Mouse (Mus musculus) forebrain, embryonic 16.5 days (tissue): ENCODE data around the gene Uqcrh. TPM values are rescaled to one million over a fixed set of nuclear protein-coding genes. Genes with fewer than 3 reads are reported as not detected.

Experiments
- ATAC-seq: fragments of 200-750 bp; cut with Nextera tagmentation; 2 replicates; pipeline ENCODE4 v1.8.0; 2017; ENCODE audit warnings: mild to moderate bottlenecking, moderate library complexity
- H3K27ac ChIP-seq: fragments of 300-500 bp; sonication (generic); 2 replicates; pipeline ENCODE4 v1.5.1; 2014; ENCODE audit warnings: low read length, control low read depth
- H3K27me3 ChIP-seq: fragments of 300-500 bp; sonication (generic); replicated peaks from 2 replicates; pipeline ENCODE4 v1.6.1; 2014; ENCODE audit warnings: low read length; ENCODE audit not compliant: control insufficient read depth, insufficient read depth
- H3K36me3 ChIP-seq: fragments of 300-500 bp; sonication (generic); 2 replicates; pipeline ENCODE4 v1.6.1; 2014; ENCODE audit not compliant: control insufficient read depth, insufficient read depth
- H3K4me1 ChIP-seq: fragments of 300-500 bp; sonication (generic); replicated peaks from 2 replicates; pipeline ENCODE4 v1.6.1; 2014; ENCODE audit warnings: low read length; ENCODE audit not compliant: control insufficient read depth, insufficient read depth
- H3K4me2 ChIP-seq: fragments of 300-500 bp; sonication (generic); 2 replicates; pipeline ENCODE4 v1.6.1; 2014; ENCODE audit warnings: mild to moderate bottlenecking, low read length, control low read depth
- H3K4me3 ChIP-seq: fragments of 300-500 bp; sonication (generic); replicated peaks from 2 replicates; pipeline ENCODE4 v1.5.1; 2014; ENCODE audit warnings: mild to moderate bottlenecking, low read length, control low read depth
- H3K9ac ChIP-seq: fragments of 300-500 bp; sonication (generic); replicated peaks from 2 replicates; pipeline ENCODE4 v1.6.1; 2014; ENCODE audit warnings: low read depth, low read length, control low read depth
- H3K9me3 ChIP-seq: fragments of 300-500 bp; sonication (generic); 2 replicates; pipeline ENCODE4 v1.6.1; 2016; ENCODE audit warnings: low read length; ENCODE audit not compliant: control insufficient read depth
- WGBS: fragments of 180-500 bp; shearing (Covaris S2); extraction: QIAGEN DNeasy Blood & Tissue Kit; methylation state at CpG from one replicate; pipeline ENCODE4 v1.1.7; 2014; 5-methylcytosine and 5-hydroxymethylcytosine counted together
- polyA plus RNA-seq: library from polyadenylated mRNA; unstranded; fragments of >200 nt; fragmentation: Nextera tagmentation; extraction: Ambion mirVana; gene quantifications from 2 replicates; pipeline ENCODE4 v1.2.1, GENCODE M21; 2015

The Uqcrh gene
- polyA plus RNA-seq: 409 and 411 TPM in 2 replicates

- WGBS: under 1% methylated on average over 55 of the region's 55 CpGs
- peak within 1 kb of the TSS; percentile 95 for H3K27ac ChIP-seq
- peak within 1 kb of the TSS; percentile 97 for H3K4me3 ChIP-seq
- H3K4me2 ChIP-seq: peak within 1 kb of the TSS; percentile 97
- peaks cover 32% of the 10 kb centered on the region for H3K4me1 ChIP-seq
- no peaks in the 10 kb centered on the region for H3K9me3 ChIP-seq
- peak within 1 kb of the TSS; percentile 88 for H3K9ac ChIP-seq
- no peaks in the 10 kb centered on the region for H3K27me3 ChIP-seq
- peaks cover 2% of the 10 kb centered on the region; the same call in 1 of the 2 replicates for H3K36me3 ChIP-seq
- ATAC-seq: peak; percentile 95
Observed at GRCm38 (mm10) chr4:116074861-116075620, at the start of gene Uqcrh, which contains the start of gene Lrrc41. Gene Uqcrh (minus strand): TSS chr4:116075071. Gene Lrrc41 (plus strand): TSS chr4:116075269.

GRCm38 (mm10) chr4:116123602-116124519, 49.0 kb upstream of the Uqcrh start, which contains the start of the genes Rad54l and Pomgnt1:
Gene Rad54l (minus strand): TSS chr4:116123690.
Gene Pomgnt1 (plus strand): TSS chr4:116123840.
- 1% methylated on average over 24 of the region's 24 CpGs for WGBS
- H3K9me3 ChIP-seq: no peaks in the 10 kb centered on the region
- H3K9ac ChIP-seq: peak within 1 kb of the TSS; percentile 55
- ATAC-seq: peak; percentile 99
- H3K36me3 ChIP-seq: no peaks in the 10 kb centered on the region
- H3K4me2 ChIP-seq: peak within 1 kb of the TSS; percentile 76
- H3K4me1 ChIP-seq: peaks cover 17% of the 10 kb centered on the region
- H3K27ac ChIP-seq: peak within 1 kb of the TSS; percentile 59
- no peaks in the 10 kb centered on the region for H3K27me3 ChIP-seq
- H3K4me3 ChIP-seq: peak within 1 kb of the TSS; percentile 60

- H3K36me3 ChIP-seq: no peaks in the 10 kb centered on the region
- no peak for ATAC-seq
- H3K9ac ChIP-seq: peak overlapping the region; percentile 55; the same call in 1 of the 2 replicates
- peak overlapping the region; percentile 76 for H3K4me2 ChIP-seq
- no peak overlapping the region for H3K27ac ChIP-seq
- no peaks in the 10 kb centered on the region for H3K9me3 ChIP-seq
- WGBS: 0% methylated on average over 1 of the region's 1 CpGs
- H3K4me3 ChIP-seq: peak overlapping the region; percentile 60
- peaks cover 17% of the 10 kb centered on the region for H3K4me1 ChIP-seq
- H3K27me3 ChIP-seq: no peaks in the 10 kb centered on the region
Observed at GRCm38 (mm10) chr4:116122762-116123161, 47.9 kb upstream of the Uqcrh start.

- no peaks in the 10 kb centered on the region for H3K27me3 ChIP-seq
- H3K4me3 ChIP-seq: no peak overlapping the region
- no peak for ATAC-seq
- no peaks in the 10 kb centered on the region; the same call in 1 of the 2 replicates for H3K36me3 ChIP-seq
- H3K4me2 ChIP-seq: no peak overlapping the region
- no peaks in the 10 kb centered on the region for H3K4me1 ChIP-seq
- no peak overlapping the region for H3K9ac ChIP-seq
- H3K9me3 ChIP-seq: no peaks in the 10 kb centered on the region
- WGBS: 42% methylated on average over 2 of the region's 2 CpGs
- no peak overlapping the region for H3K27ac ChIP-seq
Observed at GRCm38 (mm10) chr4:116111486-116111885, 36.6 kb upstream of the Uqcrh start.

GRCm38 (mm10) chr4:116110695-116111094, 35.8 kb upstream of the Uqcrh start:
- 97% methylated on average over 6 of the region's 6 CpGs for WGBS
- no peaks in the 10 kb centered on the region; the same call in 1 of the 2 replicates for H3K36me3 ChIP-seq
- no peak overlapping the region for H3K9ac ChIP-seq
- H3K27me3 ChIP-seq: no peaks in the 10 kb centered on the region
- no peak overlapping the region for H3K4me2 ChIP-seq
- no peak overlapping the region for H3K4me3 ChIP-seq
- H3K4me1 ChIP-seq: no peaks in the 10 kb centered on the region
- no peak for ATAC-seq
- no peak overlapping the region for H3K27ac ChIP-seq
- H3K9me3 ChIP-seq: no peaks in the 10 kb centered on the region

GRCm38 (mm10) chr4:116105278-116105677, 30.4 kb upstream of the Uqcrh start:
- ATAC-seq: no peak
- 94% methylated on average over 5 of the region's 5 CpGs for WGBS

GRCm38 (mm10) chr4:116100959-116101358, 26.1 kb upstream of the Uqcrh start:
- no peaks in the 10 kb centered on the region for H3K4me1 ChIP-seq
- ATAC-seq: no peak
- H3K27me3 ChIP-seq: no peaks in the 10 kb centered on the region
- H3K4me2 ChIP-seq: no peak overlapping the region
- H3K9ac ChIP-seq: no peak overlapping the region
- no peak overlapping the region for H3K4me3 ChIP-seq
- peaks cover 25% of the 10 kb centered on the region for H3K36me3 ChIP-seq
- 91% methylated on average over 7 of the region's 7 CpGs for WGBS
- H3K9me3 ChIP-seq: no peaks in the 10 kb centered on the region
- H3K27ac ChIP-seq: no peak overlapping the region

More at GRCm38 (mm10) chr4:116105278-116105677, 30.4 kb upstream of the Uqcrh start:
- Histone ChIP-seq H3K4me1 (no peaks in the 10 kb centered on the region), H3K9me3 (no peaks in the 10 kb centered on the region), H3K9ac (no peak overlapping the region), H3K36me3 (no peaks in the 10 kb centered on the region; the same call in 1 of the 2 replicates), H3K4me2 (no peak overlapping the region), H3K27me3 (no peaks in the 10 kb centered on the region), H3K27ac (no peak overlapping the region), H3K4me3 (no peak overlapping the region)

GRCm38 (mm10) chr4:116097211-116097610, 22.3 kb upstream of the Uqcrh start:
- H3K27ac ChIP-seq: no peak overlapping the region
- H3K4me2 ChIP-seq: no peak overlapping the region
- 91% methylated on average over 8 of the region's 8 CpGs for WGBS
- no peaks in the 10 kb centered on the region for H3K9me3 ChIP-seq
- ATAC-seq: no peak
- no peaks in the 10 kb centered on the region for H3K27me3 ChIP-seq
- H3K36me3 ChIP-seq: peaks cover 45% of the 10 kb centered on the region
- H3K4me3 ChIP-seq: no peak overlapping the region
- no peak overlapping the region for H3K9ac ChIP-seq
- no peaks in the 10 kb centered on the region for H3K4me1 ChIP-seq

GRCm38 (mm10) chr4:116096291-116096690, 21.4 kb upstream of the Uqcrh start:
- Histone ChIP-seq H3K36me3 (peaks cover 49% of the 10 kb centered on the region), H3K9me3 (no peaks in the 10 kb centered on the region), H3K9ac (no peak overlapping the region), H3K4me2 (no peak overlapping the region), H3K27ac (no peak overlapping the region), H3K4me1 (no peaks in the 10 kb centered on the region), H3K27me3 (no peaks in the 10 kb centered on the region), H3K4me3 (no peak overlapping the region)
- 90% methylated on average over 10 of the region's 10 CpGs for WGBS
- no peak for ATAC-seq
